Mouse (Mus musculus): ENCODE results near the gene Ncam1. TPM values are rescaled to one million over a fixed set of nuclear protein-coding genes. Genes with fewer than 3 reads are reported as not detected.

The Ncam1 gene
- polyA plus RNA-seq, 1 experiment from 2014 or later, result 65.1 TPM

DNA sequence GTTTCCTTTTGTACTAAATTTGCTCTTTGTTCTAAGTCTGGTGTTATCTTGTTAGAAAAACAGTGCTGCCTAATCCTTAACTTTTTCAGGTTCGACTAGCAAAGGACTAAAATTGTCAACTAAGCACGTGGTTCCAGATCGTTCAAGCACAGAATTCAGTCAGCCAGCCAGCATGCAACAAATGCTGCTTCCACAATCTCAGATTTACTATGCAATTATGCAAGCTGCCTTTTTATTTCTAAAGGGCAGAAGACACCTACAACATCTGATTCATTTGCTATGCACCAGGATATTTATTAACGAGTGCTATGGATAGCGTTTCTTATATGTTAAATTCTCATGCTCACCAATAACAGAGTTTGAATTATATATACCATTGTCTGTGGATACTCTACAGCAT, 2.8 kb downstream of the Ncam1 start:
- Histone ChIP-seq H3K27me3 (replicated peaks; ENCODE audit: control insufficient read depth, insufficient read depth, low read length) (peaks cover 23% of the 10 kb centered on the region), H3K4me3 (ENCODE audit: low read length) (no peak overlapping the region), H3K4me1 (ENCODE audit: control insufficient read depth, insufficient read depth, low read length) (peaks cover 15% of the 10 kb centered on the region), H3K27ac (ENCODE audit: low read length) (no peak overlapping the region), H3K9me3 (ENCODE audit: control insufficient read depth, low read length) (no peaks in the 10 kb centered on the region), H3K4me2 (ENCODE audit: low read depth, low read length) (no peak overlapping the region), H3K9ac (ENCODE audit: low read depth, low read length) (no peak overlapping the region), H3K36me3 (ENCODE audit: control insufficient read depth, insufficient read depth, low read length) (no peaks in the 10 kb centered on the region)
- no peak for ATAC-seq
- WGBS, result 54% methylated on average over 5 of the region's 5 CpGs

DNA sequence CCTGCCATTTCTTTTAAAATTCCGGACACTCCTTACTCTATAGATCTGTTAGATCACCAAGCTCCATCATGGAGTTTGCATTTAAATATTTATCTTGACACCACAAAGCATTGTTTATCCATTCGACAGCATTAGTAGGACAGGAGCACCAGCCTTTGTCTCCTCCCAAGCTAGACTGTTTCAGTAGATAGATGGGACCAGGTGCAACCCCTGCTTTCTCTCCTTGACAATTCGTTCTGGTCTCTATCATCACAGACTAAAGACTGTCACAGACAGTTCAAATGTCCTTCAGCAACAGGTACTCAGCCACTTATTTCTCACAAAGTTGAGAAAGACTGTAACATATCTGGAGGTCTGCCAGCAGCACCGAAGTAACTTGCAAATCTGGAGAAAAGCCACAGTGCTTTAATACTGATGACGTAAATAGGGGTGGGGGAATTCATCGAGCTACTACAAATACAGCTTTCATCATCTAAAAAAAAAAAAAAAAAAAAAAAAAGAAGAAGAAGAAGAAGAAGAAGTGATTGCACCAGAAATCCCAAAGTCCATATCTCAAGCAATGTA, 4.7 kb downstream of the Ncam1 start:
- Histone ChIP-seq H3K4me1 (ENCODE audit: control insufficient read depth, insufficient read depth, low read length) (peaks cover 15% of the 10 kb centered on the region), H3K36me3 (ENCODE audit: control insufficient read depth, insufficient read depth, low read length) (no peaks in the 10 kb centered on the region), H3K27me3 (replicated peaks; ENCODE audit: control insufficient read depth, insufficient read depth, low read length) (peaks cover 20% of the 10 kb centered on the region), H3K9me3 (ENCODE audit: control insufficient read depth, low read length) (no peaks in the 10 kb centered on the region), H3K4me3 (ENCODE audit: low read length) (no peak overlapping the region), H3K27ac (ENCODE audit: low read length) (no peak overlapping the region), H3K9ac (ENCODE audit: low read depth, low read length) (no peak overlapping the region), H3K4me2 (ENCODE audit: low read depth, low read length) (no peak overlapping the region)
- WGBS, result 36% methylated on average over 6 of the region's 6 CpGs
- no peak for ATAC-seq

GRCm38 (mm10) chr9:49793241-49793640, 5.5 kb downstream of the Ncam1 start:
- Histone ChIP-seq H3K9ac (ENCODE audit: low read depth, low read length) (no peak overlapping the region), H3K27ac (ENCODE audit: low read length) (no peak overlapping the region), H3K4me1 (ENCODE audit: control insufficient read depth, insufficient read depth, low read length) (peaks cover 14% of the 10 kb centered on the region), H3K27me3 (replicated peaks; ENCODE audit: control insufficient read depth, insufficient read depth, low read length) (peaks cover 19% of the 10 kb centered on the region), H3K4me3 (ENCODE audit: low read length) (no peak overlapping the region), H3K4me2 (ENCODE audit: low read depth, low read length) (no peak overlapping the region), H3K36me3 (ENCODE audit: control insufficient read depth, insufficient read depth, low read length) (no peaks in the 10 kb centered on the region), H3K9me3 (ENCODE audit: control insufficient read depth, low read length) (no peaks in the 10 kb centered on the region)
- 58% methylated on average over 2 of the region's 2 CpGs for WGBS
- no peak for ATAC-seq

- no peaks in the 10 kb centered on the region for H3K36me3 ChIP-seq (ENCODE audit: control insufficient read depth, insufficient read depth, low read length)
- ATAC-seq, result no peak
- peaks cover 13% of the 10 kb centered on the region for H3K27me3 ChIP-seq (replicated peaks; ENCODE audit: control insufficient read depth, insufficient read depth, low read length)
- H3K4me2 ChIP-seq (ENCODE audit: low read depth, low read length), result no peak overlapping the region
- H3K9ac ChIP-seq (ENCODE audit: low read depth, low read length), result no peak overlapping the region
- H3K4me3 ChIP-seq (ENCODE audit: low read length), result no peak overlapping the region
- H3K27ac ChIP-seq (ENCODE audit: low read length), result no peak overlapping the region
- WGBS, result 51% methylated on average over 4 of the region's 4 CpGs
- H3K4me1 ChIP-seq (ENCODE audit: control insufficient read depth, insufficient read depth, low read length), result peaks cover 12% of the 10 kb centered on the region
- no peaks in the 10 kb centered on the region for H3K9me3 ChIP-seq (ENCODE audit: control insufficient read depth, low read length)
Observed at GRCm38 (mm10) chr9:49792646-49793045, 6.1 kb downstream of the Ncam1 start.

DNA sequence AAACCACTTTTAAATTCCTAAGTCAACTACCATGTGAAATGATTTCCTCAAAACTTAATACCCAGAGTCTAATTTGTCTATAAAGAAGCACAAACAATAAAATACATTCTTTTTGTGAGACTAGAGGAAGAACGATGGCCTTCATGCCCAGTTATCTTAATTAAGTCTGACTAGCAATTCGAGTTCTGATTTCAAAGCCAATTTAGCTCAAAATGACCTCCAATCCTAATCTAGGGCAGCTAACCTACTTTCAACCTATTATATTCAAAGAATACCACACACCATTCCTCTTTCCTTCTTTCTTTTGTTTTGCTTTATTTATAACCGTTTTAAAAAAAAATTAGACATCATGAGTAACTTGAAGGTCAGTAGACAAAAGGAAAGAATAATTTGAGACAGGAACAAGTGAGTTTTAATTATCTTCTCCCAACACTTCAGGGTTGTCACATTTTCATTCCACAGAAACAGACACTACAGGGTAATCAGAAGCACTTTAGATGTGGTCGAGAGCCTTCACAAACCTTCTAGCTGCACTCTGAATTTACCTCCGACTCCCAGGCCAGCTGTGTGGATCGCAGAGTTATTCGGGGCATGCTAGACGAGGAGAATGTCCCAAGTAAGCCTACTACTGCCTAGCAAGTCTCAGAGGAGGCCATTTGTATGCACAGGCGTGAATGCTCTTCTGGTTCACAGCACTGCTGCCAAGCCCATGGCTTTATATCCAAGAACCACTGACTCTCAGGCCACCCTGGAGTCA, 17.5 kb downstream of the Ncam1 start:
- H3K36me3 ChIP-seq (ENCODE audit: control insufficient read depth, insufficient read depth, low read length), result no peaks in the 10 kb centered on the region
- H3K4me2 ChIP-seq (ENCODE audit: low read depth, low read length), result no peak overlapping the region
- no peak overlapping the region for H3K27ac ChIP-seq (ENCODE audit: low read length)
- no peaks in the 10 kb centered on the region for H3K4me1 ChIP-seq (ENCODE audit: control insufficient read depth, insufficient read depth, low read length)
- ATAC-seq, result no peak
- H3K9me3 ChIP-seq (ENCODE audit: control insufficient read depth, low read length), result no peaks in the 10 kb centered on the region
- no peak overlapping the region for H3K9ac ChIP-seq (ENCODE audit: low read depth, low read length)
- no peak overlapping the region for H3K4me3 ChIP-seq (ENCODE audit: low read length)
- no peaks in the 10 kb centered on the region for H3K27me3 ChIP-seq (replicated peaks; ENCODE audit: control insufficient read depth, insufficient read depth, low read length)
- WGBS, result 81% methylated on average over 9 of the region's 9 CpGs

DNA sequence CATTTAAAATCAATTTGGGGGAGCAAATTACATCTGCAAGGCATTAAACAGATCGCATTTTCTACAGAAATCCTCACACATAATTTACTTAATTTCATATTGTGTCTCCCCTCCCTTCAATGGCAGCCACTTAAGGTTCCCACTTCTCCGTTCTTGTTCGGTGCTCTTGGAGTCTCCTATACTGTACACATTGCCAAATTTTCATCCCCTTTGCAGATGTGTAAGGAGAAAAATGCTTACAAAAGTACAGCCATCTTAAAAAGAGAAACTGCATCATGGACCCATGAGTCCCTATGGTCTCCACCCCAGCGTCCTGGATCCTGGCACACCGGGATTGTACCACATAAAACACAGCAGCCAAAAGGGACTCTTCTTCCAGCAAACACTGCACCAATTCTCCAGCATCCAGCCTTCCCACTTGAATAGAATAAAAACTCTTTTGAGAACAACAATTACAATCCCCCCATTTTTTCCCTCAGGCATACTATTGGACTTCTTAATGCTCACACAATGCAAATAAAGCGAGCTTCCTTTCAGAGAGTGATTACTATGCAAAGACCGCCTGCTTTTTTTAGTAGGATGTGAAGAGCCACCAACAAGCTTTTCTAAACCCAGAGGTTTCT, 21.6 kb downstream of the Ncam1 start:
- Histone ChIP-seq H3K27ac (ENCODE audit: low read length) (no peak overlapping the region), H3K4me2 (ENCODE audit: low read depth, low read length) (no peak overlapping the region), H3K36me3 (ENCODE audit: control insufficient read depth, insufficient read depth, low read length) (no peaks in the 10 kb centered on the region), H3K4me1 (ENCODE audit: control insufficient read depth, insufficient read depth, low read length) (no peaks in the 10 kb centered on the region), H3K4me3 (ENCODE audit: low read length) (no peak overlapping the region), H3K27me3 (replicated peaks; ENCODE audit: control insufficient read depth, insufficient read depth, low read length) (no peaks in the 10 kb centered on the region), H3K9ac (ENCODE audit: low read depth, low read length) (no peak overlapping the region), H3K9me3 (ENCODE audit: control insufficient read depth, low read length) (no peaks in the 10 kb centered on the region)
- WGBS, result 69% methylated on average over 7 of the region's 7 CpGs
- ATAC-seq, result no peak

DNA sequence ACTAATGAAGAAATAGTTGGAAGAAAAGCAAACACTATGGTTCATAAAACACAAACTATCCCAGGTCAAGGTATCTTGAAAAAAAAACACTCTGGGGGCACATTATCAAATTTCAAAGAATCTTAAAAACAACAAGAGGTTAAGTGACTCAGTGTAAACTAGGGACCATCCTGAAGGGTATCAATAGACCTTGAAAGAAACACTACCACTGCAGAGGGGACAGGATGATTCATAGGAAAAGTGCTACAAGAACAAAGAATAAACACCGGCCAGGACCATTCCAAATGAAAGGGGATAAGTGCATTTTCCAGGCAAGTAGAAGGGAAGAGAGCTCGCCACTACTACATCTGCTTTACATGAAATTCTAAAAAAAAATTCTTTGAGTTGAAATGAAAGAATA, 32.1 kb downstream of the Ncam1 start:
- H3K36me3 ChIP-seq (ENCODE audit: control insufficient read depth, insufficient read depth, low read length), result no peaks in the 10 kb centered on the region
- ATAC-seq, result no peak
- H3K4me3 ChIP-seq (ENCODE audit: low read length), result no peak overlapping the region
- H3K4me1 ChIP-seq (ENCODE audit: control insufficient read depth, insufficient read depth, low read length), result no peaks in the 10 kb centered on the region
- H3K4me2 ChIP-seq (ENCODE audit: low read depth, low read length), result no peak overlapping the region
- H3K27ac ChIP-seq (ENCODE audit: low read length), result no peak overlapping the region
- no peak overlapping the region for H3K9ac ChIP-seq (ENCODE audit: low read depth, low read length)
- no peaks in the 10 kb centered on the region for H3K9me3 ChIP-seq (ENCODE audit: control insufficient read depth, low read length)
- H3K27me3 ChIP-seq (replicated peaks; ENCODE audit: control insufficient read depth, insufficient read depth, low read length), result no peaks in the 10 kb centered on the region
- WGBS, result 49% methylated on average over 2 of the region's 2 CpGs

DNA sequence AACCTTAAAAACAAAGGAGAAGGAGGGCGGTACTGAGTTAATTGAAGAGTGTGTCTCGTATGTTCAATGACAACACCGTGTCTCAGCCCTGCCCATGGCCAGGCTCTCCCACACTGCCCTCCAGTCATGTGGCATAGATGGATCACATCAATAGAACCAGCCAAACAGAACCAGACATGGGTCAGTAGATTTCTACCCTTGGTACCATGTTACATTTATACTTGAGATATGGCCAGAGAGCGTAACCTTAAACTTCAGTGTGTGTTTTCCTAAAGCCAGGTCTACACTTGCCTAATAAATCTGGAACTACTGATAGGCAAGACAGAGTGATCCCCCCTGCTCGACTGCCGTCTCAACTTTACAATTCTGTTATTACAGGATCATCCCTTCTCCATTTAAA, 38.2 kb downstream of the Ncam1 start:
- Histone ChIP-seq H3K9me3 (ENCODE audit: control insufficient read depth, low read length) (no peaks in the 10 kb centered on the region), H3K4me3 (ENCODE audit: low read length) (no peak overlapping the region), H3K36me3 (ENCODE audit: control insufficient read depth, insufficient read depth, low read length) (no peaks in the 10 kb centered on the region), H3K27ac (ENCODE audit: low read length) (no peak overlapping the region), H3K4me1 (ENCODE audit: control insufficient read depth, insufficient read depth, low read length) (peaks cover 6% of the 10 kb centered on the region; the same call in 1 of the 2 replicates), H3K27me3 (replicated peaks; ENCODE audit: control insufficient read depth, insufficient read depth, low read length) (no peaks in the 10 kb centered on the region), H3K9ac (ENCODE audit: low read depth, low read length) (no peak overlapping the region), H3K4me2 (ENCODE audit: low read depth, low read length) (no peak overlapping the region)
- no peak for ATAC-seq
- 85% methylated on average over 6 of the region's 6 CpGs for WGBS

DNA sequence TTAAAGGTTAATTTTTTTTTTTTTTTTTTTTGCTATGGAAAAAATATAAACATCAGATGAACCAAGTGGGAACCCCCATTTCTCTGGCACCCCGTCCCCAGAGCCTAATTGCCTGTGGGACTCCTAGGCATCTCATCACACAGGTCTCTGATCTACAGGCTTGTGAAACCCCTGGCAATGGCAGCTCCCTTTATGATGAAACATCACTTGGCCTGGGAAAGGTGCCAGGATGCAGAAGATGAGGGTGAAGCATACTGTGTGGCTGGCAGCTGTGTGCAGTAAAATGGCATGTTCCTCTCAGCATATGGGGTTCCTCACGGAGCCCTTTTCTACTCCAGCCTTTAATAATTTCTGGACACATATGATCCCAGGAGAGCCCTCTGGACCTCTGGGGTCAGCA, 40.3 kb downstream of the Ncam1 start:
- Histone ChIP-seq H3K4me1 (ENCODE audit: control insufficient read depth, insufficient read depth, low read length) (peaks cover 6% of the 10 kb centered on the region; the same call in 1 of the 2 replicates), H3K27ac (ENCODE audit: low read length) (no peak overlapping the region), H3K27me3 (replicated peaks; ENCODE audit: control insufficient read depth, insufficient read depth, low read length) (no peaks in the 10 kb centered on the region), H3K4me3 (ENCODE audit: low read length) (no peak overlapping the region), H3K36me3 (ENCODE audit: control insufficient read depth, insufficient read depth, low read length) (no peaks in the 10 kb centered on the region), H3K9me3 (ENCODE audit: control insufficient read depth, low read length) (no peaks in the 10 kb centered on the region), H3K4me2 (ENCODE audit: low read depth, low read length) (no peak overlapping the region), H3K9ac (ENCODE audit: low read depth, low read length) (no peak overlapping the region)
- ATAC-seq, result no peak
- WGBS, result 55% methylated on average over 2 of the region's 2 CpGs

All from intestine, embryonic 16.5 days (tissue).